ENCODE assay signal across 20 mouse cellular contexts in the genomic region with DNA sequence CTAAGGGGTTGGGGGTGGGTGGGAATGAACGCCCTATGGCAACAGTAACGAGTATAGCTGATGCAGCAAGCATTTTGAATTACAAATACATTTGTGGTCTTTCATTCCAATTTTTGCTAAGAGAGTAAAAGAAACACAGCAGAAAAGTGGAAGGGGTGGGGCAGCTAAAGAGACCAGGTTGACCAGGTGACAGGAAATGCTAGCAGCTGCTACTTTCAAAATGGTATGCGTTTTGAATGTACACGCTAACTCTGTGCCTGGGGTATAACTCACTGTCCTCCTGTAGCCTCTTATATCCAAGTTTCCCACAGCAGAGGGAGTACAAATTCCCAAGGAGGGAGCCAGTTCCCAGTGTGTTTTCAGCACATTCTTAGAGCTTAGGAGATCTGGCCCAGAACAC. TPM values are rescaled to one million over a fixed set of nuclear protein-coding genes. Genes with fewer than 3 reads are reported as not detected.
DNase-seq lines count a peak whose midpoint lies in the region; TF ChIP-seq lines count a peak whose summit lies in the region.
"Had no signal": no experiment of that assay in that cellular context is flagged by ENCODE, and none has a peak within 500 bp of the region (broad histone marks: within the 10 kb centered on the region; RNA-seq: fewer than 3 reads in every experiment).

No protein-coding gene starts in this region.

- no peak for TF ChIP-seq POLR2A in spleen, adult 2 months (IDR thresholded peaks at IDR 0.05; ENCODE audit: low read depth, low read length)

- peak overlapping the region; percentile 71 for H3K27ac ChIP-seq in spleen, adult 2 months (ENCODE audit: insufficient read depth, low read length)
- H3K27ac ChIP-seq: embryonic facial prominence, embryonic 15.5 days; hindbrain, embryonic 15.5 days; intestine, embryonic 15.5 days; midbrain, embryonic 10.5 days had no signal

- no peaks in the 10 kb centered on the region for H3K27me3 ChIP-seq in spleen, adult 2 months (ENCODE audit: control insufficient read depth, insufficient read depth, low read length)
- H3K27me3 ChIP-seq: embryonic facial prominence, embryonic 15.5 days; hindbrain, embryonic 15.5 days; intestine, embryonic 15.5 days; Patski had no signal

- TF ChIP-seq CTCF in spleen, adult 2 months (IDR thresholded peaks at IDR 0.05; ENCODE audit: extremely low read depth, insufficient read depth, insufficient read length, insufficient replicate concordance) = no peak

- no peak overlapping the region for H3K4me3 ChIP-seq in spleen, adult 2 months (ENCODE audit: extremely low read depth, insufficient read depth, insufficient read length)
- H3K4me3 ChIP-seq: embryonic facial prominence, embryonic 15.5 days; hindbrain, embryonic 15.5 days; intestine, embryonic 15.5 days; midbrain, embryonic 10.5 days had no signal

- WGBS in spleen, adult 2 months = 28% methylated on average over 4 of the region's 4 CpGs

- peaks cover 15% of the 10 kb centered on the region; the same call in 1 of the 2 replicates for H3K4me1 ChIP-seq in spleen, adult 2 months (ENCODE audit: control insufficient read depth, insufficient read depth, insufficient read length)

- no peak for DNase-seq in spleen, adult 2 months (ENCODE audit: low read depth in 1 of 2, low spot score in 2 of 2)
- DNase-seq in spleen, postnatal 4 days (ENCODE audit: low spot score in 2 of 2) = no peak
- DNase-seq in CD4-positive helper T cell, adult 2 months (ENCODE audit: low read depth, low spot score) = peak; percentile 14
- DNase-seq in induced T-regulatory cell, adult 2 months (ENCODE audit: low read depth) = peak; percentile 39
- DNase-seq in thymus, postnatal 25 days = peak; percentile 26
- no peak for DNase-seq in c-Kit-positive CD71-positive TER-119-positive erythroid progenitor cells, embryonic 14.5 days (ENCODE audit: low spot score)
- DNase-seq in ovary, postnatal 10 days (ENCODE audit: low spot score) = no peak
- DNase-seq: adrenal gland, adult 8-10 months; cerebellum, adult 2 months; cerebellum, postnatal 25 days; gastrocnemius, postnatal 10 days; kidney, adult 8-10 months; kidney, postnatal 10 days; left cerebral cortex, postnatal 4 days; liver had no signal

- H3K36me3 ChIP-seq in spleen, adult 2 months (ENCODE audit: control insufficient read depth, insufficient read depth, low read length) = peaks cover 6% of the 10 kb centered on the region; the same call in 1 of the 2 replicates
- H3K36me3 ChIP-seq: embryonic facial prominence, embryonic 15.5 days; hindbrain, embryonic 15.5 days; intestine, embryonic 15.5 days; midbrain, embryonic 10.5 days had no signal

RNA-seq across cellular contexts. Expression of a gene that starts 2.8 kb away (rescaled TPM):
- 22.2 and 23.2 TPM in 2 replicates for polyA plus RNA-seq in spleen, adult 2 months (2012; rRNA removed)

RNA-seq across cellular contexts. Expression of a gene that starts 32.5 kb away (rescaled TPM):
- 13.1 and 13.9 TPM in 2 replicates for polyA plus RNA-seq in spleen, adult 2 months (2012; rRNA removed)

RNA-seq across cellular contexts. Expression of a gene that starts 32.8 kb away (rescaled TPM):
- 2.5 and 3.3 TPM in 2 replicates for polyA plus RNA-seq in spleen, adult 2 months (2012; rRNA removed)

RNA-seq across cellular contexts. Expression of a gene that starts 42.4 kb away (rescaled TPM):
- polyA plus RNA-seq in spleen, adult 2 months (2012; rRNA removed) = 27.5 and 32.9 TPM in 2 replicates

Comparison
In these comparisons a context has a peak if more than half of its experiments do, and no peak if none do; other contexts are left out.
1. DNase-seq: peak in CD4-positive helper T cell, adult 2 months (single experiment), induced T-regulatory cell, adult 2 months (single experiment) and thymus, postnatal 25 days (single experiment); none in spleen, adult 2 months (0 of 2), spleen, postnatal 4 days (0 of 2), c-Kit-positive CD71-positive TER-119-positive erythroid progenitor cells, embryonic 14.5 days (single experiment) and ovary, postnatal 10 days (single experiment).